Mouse (Mus musculus): ENCODE data around the gene Nhsl1. TPM values are rescaled to one million over a fixed set of nuclear protein-coding genes. Genes with fewer than 3 reads are reported as not detected.
A peak's percentile ranks its signal among the peaks of the same experiment; 100 is the strongest.

The Nhsl1 gene
- total RNA-seq, 2 experiments from 2014 or later = 4.6 to 7.0 TPM

DNA sequence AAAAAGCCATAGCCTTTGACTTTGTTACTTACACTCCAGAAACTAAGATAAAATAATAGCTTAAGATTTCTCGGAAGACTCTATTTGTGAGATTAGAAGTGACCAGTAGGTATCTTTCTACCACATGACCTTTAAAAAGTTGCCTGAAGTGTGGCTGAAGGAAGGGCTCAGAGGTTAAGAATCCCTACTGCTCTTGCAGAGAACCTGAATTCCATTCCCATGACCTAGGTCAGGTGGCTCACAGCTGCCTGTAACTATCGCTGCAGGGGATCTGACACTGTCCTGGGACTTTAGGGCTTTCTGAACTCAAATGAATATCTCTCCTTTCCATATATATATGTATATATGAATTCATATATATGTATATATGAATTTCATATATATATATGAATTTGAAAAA, 92.5 kb downstream of the Nhsl1 start:
- Histone ChIP-seq H3K4me3 (no peak overlapping the region), H3K27ac (no peak overlapping the region)
- intact Hi-C loops (cut with DNase I) = no loop called here
- DNase-seq = no peak
- TF ChIP-seq CTCF (IDR thresholded peaks at IDR 0.05) = no peak

DNA sequence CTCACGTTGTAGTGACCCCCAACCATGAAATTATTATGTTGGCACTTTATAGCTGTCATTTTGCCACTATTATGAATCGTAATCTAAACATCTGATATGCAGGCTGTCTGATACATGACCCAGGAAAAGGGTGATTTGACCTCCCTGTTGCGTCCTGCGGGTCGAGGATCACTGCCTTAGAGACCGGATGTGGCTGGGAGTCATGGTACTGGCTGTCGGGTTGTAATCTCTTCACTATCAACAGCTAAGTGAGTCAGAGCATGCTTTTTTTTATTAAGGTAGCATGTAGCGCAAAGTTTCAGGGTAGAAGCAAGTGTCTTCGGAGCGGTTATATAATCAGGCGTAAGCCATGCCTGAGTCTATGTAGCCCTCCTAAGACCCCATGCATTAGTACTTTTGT, 97.2 kb downstream of the Nhsl1 start:
- intact Hi-C loops (cut with DNase I) = no loop called here
- no peak overlapping the region for H3K27ac ChIP-seq
- DNase-seq = no peak
- TF ChIP-seq CTCF (IDR thresholded peaks at IDR 0.05) = no peak
- H3K4me3 ChIP-seq = no peak overlapping the region

DNA sequence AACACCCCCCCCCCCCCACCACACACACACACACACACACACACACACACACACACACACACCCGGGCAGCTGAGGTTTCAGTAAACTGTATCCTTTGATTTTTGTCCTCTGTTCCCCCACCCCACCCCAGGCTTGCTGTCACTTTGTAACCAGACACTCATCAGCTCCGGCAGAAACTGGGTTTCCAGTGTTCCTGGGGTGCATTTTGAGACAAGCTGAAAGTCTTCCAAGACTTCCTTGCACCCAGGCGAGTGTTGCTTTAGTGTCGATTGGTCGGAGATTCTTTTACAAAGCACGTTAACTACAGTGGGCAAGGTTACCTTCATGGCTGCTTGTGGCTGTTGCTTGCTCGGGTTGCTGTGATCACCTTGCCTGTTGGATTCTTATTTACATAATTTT, 99.4 kb downstream of the Nhsl1 start:
- H3K27ac ChIP-seq = peak overlapping the region; percentile 74
- H3K4me3 ChIP-seq = peak overlapping the region; percentile 55
- no peak for DNase-seq
- no peak for TF ChIP-seq CTCF (IDR thresholded peaks at IDR 0.05)
- intact Hi-C loops (cut with DNase I) = no loop called here

DNA sequence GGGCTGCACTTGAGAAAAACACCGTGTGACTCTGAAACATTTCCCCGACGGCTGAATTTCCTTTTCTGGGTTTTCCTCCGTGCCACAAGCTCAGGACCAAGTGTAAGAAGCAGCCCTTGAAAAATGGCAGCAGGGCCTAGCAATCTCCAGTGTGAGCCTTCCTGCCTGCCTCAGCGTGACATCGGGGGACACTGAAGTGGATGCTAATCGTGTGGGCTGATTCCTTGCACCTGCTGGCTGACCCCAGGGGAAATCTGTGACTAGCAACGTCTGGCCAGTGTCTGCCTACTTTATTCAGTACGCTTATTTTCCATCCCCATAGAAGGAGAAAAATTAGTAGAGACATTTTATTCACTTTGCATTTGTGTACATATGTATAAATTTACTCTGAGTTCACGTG, 100.7 kb downstream of the Nhsl1 start:
- TF ChIP-seq CTCF (IDR thresholded peaks at IDR 0.05) = no peak
- intact Hi-C loops (cut with DNase I) = no loop called here
- no peak for DNase-seq
- Histone ChIP-seq H3K27ac (no peak overlapping the region), H3K4me3 (no peak overlapping the region)

DNA sequence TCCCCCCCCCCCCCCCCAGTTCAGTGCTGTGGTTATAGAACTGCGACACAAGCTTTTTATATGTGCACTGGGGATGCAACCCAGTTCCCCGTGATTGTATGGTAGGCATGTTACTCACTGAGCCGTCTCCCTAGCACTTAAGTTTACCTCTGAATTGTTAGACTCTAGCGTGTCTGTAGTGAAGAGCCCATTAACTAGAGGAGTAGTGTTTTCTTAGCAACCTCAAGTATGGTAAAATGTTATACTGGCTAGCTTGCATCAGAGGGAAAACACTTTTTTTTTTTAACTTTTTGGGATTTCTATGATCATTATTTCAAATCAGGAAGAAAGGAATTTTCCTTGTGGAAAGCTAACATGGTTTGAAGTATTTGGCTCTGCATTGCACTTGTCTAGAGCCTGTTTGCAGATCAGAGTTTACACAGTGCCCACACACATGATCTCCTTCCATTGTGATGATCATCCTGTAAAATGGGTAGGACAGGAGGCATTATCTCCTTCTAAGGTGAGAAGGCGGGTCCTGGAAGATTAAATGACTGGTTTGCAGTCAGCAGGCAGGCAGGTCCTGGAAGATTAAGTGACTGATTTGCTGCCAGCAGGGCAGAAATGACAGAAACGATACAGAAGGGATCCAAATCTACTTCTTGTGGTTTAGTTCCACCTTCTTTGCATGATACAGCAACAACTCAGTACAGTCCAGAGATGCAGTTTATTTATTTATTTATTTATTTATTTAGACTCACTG, 101.6 kb downstream of the Nhsl1 start:
- Histone ChIP-seq H3K4me3 (no peak overlapping the region), H3K27ac (no peak overlapping the region)
- intact Hi-C loops (cut with DNase I) = no loop called here
- DNase-seq = no peak
- TF ChIP-seq CTCF (IDR thresholded peaks at IDR 0.05) = no peak

DNA sequence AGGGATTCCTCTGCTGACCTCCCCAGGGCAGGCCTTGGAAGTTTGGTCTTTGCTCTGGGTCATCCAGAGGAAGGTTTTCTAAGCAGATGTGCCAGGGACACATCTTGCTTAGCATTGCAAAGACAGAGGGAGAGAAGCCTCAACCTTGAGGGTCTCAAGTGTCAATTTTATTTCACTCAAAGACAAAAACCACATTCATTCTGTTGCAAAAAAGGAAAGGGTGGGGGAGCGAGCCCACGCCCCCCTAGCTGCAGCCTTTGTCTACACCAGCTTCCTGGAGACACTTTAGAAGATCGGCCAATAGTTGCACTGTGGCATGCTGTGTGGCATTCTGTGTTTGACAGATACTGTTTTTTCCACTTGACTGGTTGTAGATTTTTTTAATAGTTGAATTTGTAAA, 104.2 kb downstream of the Nhsl1 start:
- no peak for TF ChIP-seq CTCF (IDR thresholded peaks at IDR 0.05)
- Histone ChIP-seq H3K4me3 (no peak overlapping the region), H3K27ac (no peak overlapping the region)
- no peak for DNase-seq
- intact Hi-C loops (cut with DNase I) = no loop called here

DNA sequence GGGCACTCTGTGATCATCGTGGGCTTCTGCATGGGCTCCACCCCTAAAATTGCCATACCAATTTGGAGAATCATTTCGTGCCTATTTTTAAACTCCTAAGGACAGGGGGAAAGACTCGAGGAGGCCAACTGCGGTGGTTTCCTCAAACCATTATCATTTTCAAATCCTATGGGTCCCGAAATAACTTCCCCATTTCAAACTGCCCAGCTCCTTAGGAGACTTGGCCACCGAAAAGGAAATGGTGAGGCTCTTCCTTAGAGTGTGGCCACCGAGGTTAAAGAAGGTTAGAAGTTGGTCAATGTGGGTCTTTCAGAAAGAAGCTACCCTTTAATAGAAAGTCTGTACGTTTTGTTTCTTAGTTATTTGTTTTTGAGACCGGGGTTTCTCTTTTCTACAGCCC, 104.8 kb downstream of the Nhsl1 start:
- intact Hi-C loops (cut with DNase I) = no loop called here
- H3K27ac ChIP-seq = no peak overlapping the region

DNA sequence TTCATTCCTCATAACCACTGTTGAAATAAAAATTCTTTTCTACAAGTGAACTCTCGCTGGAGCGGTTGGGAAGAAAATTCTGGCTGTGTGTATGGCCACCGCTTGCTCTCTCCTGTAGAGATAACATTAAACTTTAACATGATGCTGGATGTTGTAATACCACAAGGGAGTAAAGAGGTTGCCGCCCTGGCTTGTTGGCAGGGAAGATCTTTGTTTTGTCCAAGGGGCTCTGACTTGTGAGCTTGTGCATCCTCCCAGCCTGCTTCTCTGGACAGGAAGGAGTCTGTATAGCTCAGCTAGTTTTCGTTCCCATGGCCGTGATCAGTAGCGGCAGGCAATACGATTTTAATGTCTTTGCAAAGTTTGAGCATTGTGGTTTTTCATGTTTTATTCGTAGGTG, 109.1 kb downstream of the Nhsl1 start:
- intact Hi-C loops (cut with DNase I) = no loop called here

More for the DNA sequence above, 104.8 kb downstream of the Nhsl1 start:
- TF ChIP-seq CTCF (IDR thresholded peaks at IDR 0.05) = no peak
- no peak overlapping the region for H3K4me3 ChIP-seq
- no peak for DNase-seq

DNA sequence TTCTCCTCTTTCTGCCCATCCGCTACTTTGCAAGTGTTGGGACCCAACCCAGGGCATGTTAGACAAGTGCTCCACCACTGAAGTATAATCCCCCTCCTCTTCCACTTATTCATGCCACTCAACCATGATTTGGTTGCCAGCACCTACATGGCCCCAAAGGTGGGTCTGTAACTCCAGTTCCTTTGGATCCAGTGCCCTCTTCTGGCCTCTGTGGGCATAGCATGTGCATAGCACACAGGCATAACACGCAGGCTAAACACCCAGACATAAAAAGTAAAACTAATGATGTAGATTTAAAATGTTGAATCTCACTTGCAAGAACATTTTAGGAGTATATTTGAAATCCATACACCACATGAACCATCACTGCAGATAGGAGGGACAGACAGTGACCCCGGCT, 110.7 kb downstream of the Nhsl1 start:
- H3K27ac ChIP-seq = peak overlapping the region; percentile 79
- intact Hi-C loops (cut with DNase I) = no loop called here

More for the DNA sequence above, 109.1 kb downstream of the Nhsl1 start:
- Histone ChIP-seq H3K4me3 (no peak overlapping the region), H3K27ac (no peak overlapping the region)
- TF ChIP-seq CTCF (IDR thresholded peaks at IDR 0.05) = no peak
- DNase-seq = peak; percentile 51

DNA sequence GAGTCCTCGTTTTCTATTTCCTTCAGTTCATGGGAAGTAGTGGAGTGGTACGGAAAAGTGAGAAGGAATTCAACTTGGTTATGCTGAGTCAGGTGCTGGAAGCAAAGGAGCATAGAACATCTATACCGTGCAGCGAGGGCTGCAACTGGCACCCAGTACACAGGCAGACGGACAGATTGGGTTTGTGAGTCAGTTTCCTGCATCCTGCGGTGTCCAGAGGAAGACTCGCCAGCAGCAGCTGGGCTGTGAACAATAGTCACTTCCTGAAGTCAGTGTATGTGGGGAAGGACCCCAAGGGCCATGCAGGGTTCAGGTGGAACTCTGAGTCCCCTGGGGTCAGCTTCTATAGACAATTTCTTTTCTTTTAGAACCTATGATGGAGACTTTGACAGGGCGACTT, 111.4 kb downstream of the Nhsl1 start:
- DNase-seq = no peak
- TF ChIP-seq CTCF (IDR thresholded peaks at IDR 0.05) = no peak
- peak overlapping the region; percentile 79 for H3K27ac ChIP-seq
- H3K4me3 ChIP-seq = no peak overlapping the region
- intact Hi-C loops (cut with DNase I) = loop anchor here (5.0 kb wide), 1 partner anchor 38 kb away; no protein-coding TSS in a partner anchor

More for the DNA sequence above, 110.7 kb downstream of the Nhsl1 start:
- DNase-seq = no peak
- H3K4me3 ChIP-seq = no peak overlapping the region
- peak; percentile 52 for TF ChIP-seq CTCF (IDR thresholded peaks at IDR 0.05)

DNA sequence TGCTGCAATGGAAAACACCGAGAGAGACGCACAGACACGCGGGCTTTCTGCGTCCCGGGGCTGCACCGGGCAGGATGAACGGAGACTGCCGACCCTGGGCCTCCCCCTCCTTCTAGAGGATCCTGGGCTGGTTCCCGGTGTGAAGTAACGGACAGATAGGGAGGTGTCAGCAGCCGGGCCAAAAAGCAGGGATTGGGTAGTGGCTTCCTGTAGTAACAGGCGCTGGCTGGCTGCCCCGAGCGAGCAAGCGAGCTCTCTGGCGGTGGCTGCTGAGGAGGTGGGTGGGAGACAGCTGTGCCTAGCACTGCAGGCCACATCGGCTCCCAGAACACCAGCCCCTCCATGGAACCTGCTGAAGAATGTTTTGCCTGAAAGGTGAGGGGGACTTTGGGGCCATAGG, 112.2 kb downstream of the Nhsl1 start:
- Histone ChIP-seq H3K27ac (peak overlapping the region; percentile 79), H3K4me3 (peak overlapping the region; percentile 73)
- intact Hi-C loops (cut with DNase I) = loop anchor here (5.0 kb wide), 1 partner anchor 39 kb away; no protein-coding TSS in a partner anchor
- peak; percentile 94 for DNase-seq
- no peak; the same call in 1 of the 2 replicates for TF ChIP-seq CTCF (IDR thresholded peaks at IDR 0.05)

DNA sequence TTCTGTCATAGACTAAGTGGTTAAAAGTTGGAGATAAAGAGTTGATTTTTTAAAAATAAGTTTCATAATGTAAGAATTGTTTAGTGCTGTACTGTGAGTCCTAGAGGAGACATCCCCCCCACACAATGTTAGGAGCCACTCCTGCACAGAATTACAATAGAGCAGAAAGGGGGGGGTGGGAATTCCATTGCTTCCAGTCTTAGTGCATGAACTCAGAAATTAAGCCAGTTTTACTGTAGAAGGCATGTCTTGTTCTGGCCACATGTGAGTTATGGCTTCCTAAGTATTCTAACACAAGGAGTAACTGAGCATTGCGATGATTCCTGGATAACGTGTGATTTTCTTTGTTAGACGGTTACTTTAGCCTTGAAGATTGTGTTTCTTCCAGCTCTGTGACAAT, 112.8 kb downstream of the Nhsl1 start:
- TF ChIP-seq CTCF (IDR thresholded peaks at IDR 0.05) = no peak
- DNase-seq = no peak
- intact Hi-C loops (cut with DNase I) = loop anchor here (5.0 kb wide), 1 partner anchor 39 kb away; no protein-coding TSS in a partner anchor

DNA sequence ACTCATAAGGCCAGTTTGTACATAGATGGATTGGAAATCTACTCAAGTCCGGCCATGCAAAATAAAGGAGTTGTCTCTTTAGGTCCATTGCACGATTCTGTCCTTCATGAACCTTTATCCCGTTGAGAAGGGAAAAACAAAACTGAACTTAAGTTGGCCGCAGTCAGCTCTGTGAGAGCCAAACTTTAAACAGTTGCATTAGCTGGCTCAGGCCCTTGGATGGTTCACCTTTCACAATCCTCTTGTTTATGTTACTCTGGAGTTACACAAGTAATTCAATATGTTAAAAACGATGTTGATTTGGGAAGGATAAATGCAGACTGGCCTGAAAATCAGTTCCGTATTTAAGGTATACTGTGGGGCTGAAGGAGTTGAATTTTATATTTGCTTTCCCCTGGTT, 116.7 kb downstream of the Nhsl1 start:
- intact Hi-C loops (cut with DNase I) = no loop called here
- TF ChIP-seq CTCF (IDR thresholded peaks at IDR 0.05) = no peak
- Histone ChIP-seq H3K27ac (peak overlapping the region; percentile 25; the same call in 1 of the 2 replicates), H3K4me3 (no peak overlapping the region)
- DNase-seq = no peak

More for the DNA sequence above, 112.8 kb downstream of the Nhsl1 start:
- Histone ChIP-seq H3K4me3 (peak overlapping the region; percentile 73), H3K27ac (peak overlapping the region; percentile 79)

DNA sequence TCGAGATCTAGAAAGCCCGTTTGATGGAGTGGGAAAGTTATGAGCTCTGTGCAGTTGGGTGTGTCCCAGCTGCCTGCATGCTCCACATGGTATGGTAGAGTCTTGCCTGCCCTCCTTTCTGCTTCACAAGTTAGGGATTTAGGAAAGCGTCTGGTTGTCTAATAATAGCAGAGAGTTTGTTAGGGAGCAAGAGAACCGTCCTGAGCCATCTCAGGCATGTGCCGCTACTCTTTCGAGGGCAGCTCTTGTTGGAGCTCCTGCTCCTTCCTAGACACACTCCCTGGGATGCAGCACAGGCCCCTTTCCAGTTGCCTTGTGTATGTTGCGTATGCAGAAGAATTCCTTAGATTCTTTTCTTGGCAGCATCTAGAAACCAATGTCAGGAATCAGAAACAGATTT, 117.2 kb downstream of the Nhsl1 start:
- TF ChIP-seq CTCF (IDR thresholded peaks at IDR 0.05) = no peak
- intact Hi-C loops (cut with DNase I) = no loop called here
- H3K4me3 ChIP-seq = no peak overlapping the region
- no peak for DNase-seq
- peak overlapping the region; percentile 25; the same call in 1 of the 2 replicates for H3K27ac ChIP-seq
